Mouse (Mus musculus) erythroblast, embryonic 14.5 days (primary cell): ENCODE results near the gene Dpy19l3.

Experiments
- GATA1 ChIP-seq: IDR thresholded peaks from 2 replicates; pipeline ENCODE4 v1.6.1; 2012; ENCODE audit warnings: low read length, inconsistent platforms, mixed read lengths
- TAL1 ChIP-seq: IDR thresholded peaks from 3 replicates; pipeline ENCODE4 v1.6.1; 2012; ENCODE audit warnings: low read length, inconsistent platforms, mixed read lengths

- no peak for TF ChIP-seq TAL1
- no peak for TF ChIP-seq GATA1
Measured at GRCm38 (mm10) chr7:35754886-35755168, 573 bp upstream of the Dpy19l3 start.
